Mouse (Mus musculus): ENCODE results near the gene Dixdc1. TPM values are rescaled to one million over a fixed set of nuclear protein-coding genes. Genes with fewer than 3 reads are reported as not detected.
A peak's percentile ranks its signal among the peaks of the same experiment; 100 is the strongest.

The Dixdc1 gene
- polyA plus RNA-seq, 1 experiment: 11.1 TPM

- TF ChIP-seq CTCF (IDR thresholded peaks at IDR 0.05; ENCODE audit: low read depth, low read length) (peak; percentile 78), POLR2A (IDR thresholded peaks at IDR 0.05; ENCODE audit: insufficient read depth, low read length) (no peak)
- Histone ChIP-seq H3K27me3 (ENCODE audit: control insufficient read depth, insufficient read depth, low read length, poor library complexity, severe bottlenecking) (0 out of 2 replicates have a peak, but pooled peaks cover 3% of the 10 kb centered on the region), H3K27ac (ENCODE audit: insufficient read depth, low read length) (no peak overlapping the region), H3K4me3 (ENCODE audit: low read depth, low read length) (no peak overlapping the region), H3K4me1 (ENCODE audit: control insufficient read depth, insufficient read depth, low read length) (peaks cover 5% of the 10 kb centered on the region), H3K9ac (ENCODE audit: low read depth, poor library complexity, severe bottlenecking) (no peak overlapping the region), H3K9me3 (replicated peaks; ENCODE audit: control insufficient read depth, insufficient read depth, low read length, poor library complexity, severe bottlenecking) (no peaks in the 10 kb centered on the region), H3K36me3 (ENCODE audit: control insufficient read depth, insufficient read depth, low read length, poor library complexity, severe bottlenecking) (no peaks in the 10 kb centered on the region)
Observed at GRCm38 (mm10) chr9:50693631-50694030, 45.7 kb downstream of the Dixdc1 start.

GRCm38 (mm10) chr9:50692626-50693580 is 46.4 kb downstream of the Dixdc1 start:
- H3K4me3 ChIP-seq (ENCODE audit: low read depth, low read length): no peak overlapping the region
- H3K27me3 ChIP-seq (ENCODE audit: control insufficient read depth, insufficient read depth, low read length, poor library complexity, severe bottlenecking): no peaks in the 10 kb centered on the region
- H3K4me1 ChIP-seq (ENCODE audit: control insufficient read depth, insufficient read depth, low read length): peaks cover 5% of the 10 kb centered on the region
- no peak overlapping the region for H3K27ac ChIP-seq (ENCODE audit: insufficient read depth, low read length)
- H3K9me3 ChIP-seq (replicated peaks; ENCODE audit: control insufficient read depth, insufficient read depth, low read length, poor library complexity, severe bottlenecking): no peaks in the 10 kb centered on the region
- no peak overlapping the region for H3K9ac ChIP-seq (ENCODE audit: low read depth, poor library complexity, severe bottlenecking)
- no peaks in the 10 kb centered on the region for H3K36me3 ChIP-seq (ENCODE audit: control insufficient read depth, insufficient read depth, low read length, poor library complexity, severe bottlenecking)
- TF ChIP-seq EP300 (IDR thresholded peaks at IDR 0.05; ENCODE audit: insufficient read depth, low read depth, low read length): no peak
- no peak for TF ChIP-seq CTCF (IDR thresholded peaks at IDR 0.05; ENCODE audit: low read depth, low read length)
- no peak for TF ChIP-seq POLR2A (IDR thresholded peaks at IDR 0.05; ENCODE audit: insufficient read depth, low read length)

- Histone ChIP-seq H3K4me3 (ENCODE audit: low read depth, low read length) (no peak overlapping the region), H3K9ac (ENCODE audit: low read depth, poor library complexity, severe bottlenecking) (no peak overlapping the region), H3K4me1 (ENCODE audit: control insufficient read depth, insufficient read depth, low read length) (peaks cover under 1% of the 10 kb centered on the region), H3K27me3 (ENCODE audit: control insufficient read depth, insufficient read depth, low read length, poor library complexity, severe bottlenecking) (no peaks in the 10 kb centered on the region), H3K27ac (ENCODE audit: insufficient read depth, low read length) (no peak overlapping the region), H3K9me3 (replicated peaks; ENCODE audit: control insufficient read depth, insufficient read depth, low read length, poor library complexity, severe bottlenecking) (no peaks in the 10 kb centered on the region), H3K36me3 (ENCODE audit: control insufficient read depth, insufficient read depth, low read length, poor library complexity, severe bottlenecking) (no peaks in the 10 kb centered on the region)
- TF ChIP-seq POLR2A (IDR thresholded peaks at IDR 0.05; ENCODE audit: insufficient read depth, low read length) (no peak), CTCF (IDR thresholded peaks at IDR 0.05; ENCODE audit: low read depth, low read length) (no peak), EP300 (IDR thresholded peaks at IDR 0.05; ENCODE audit: insufficient read depth, low read depth, low read length) (no peak)
Observed at GRCm38 (mm10) chr9:50686866-50687652, 52.3 kb downstream of the Dixdc1 start.

GRCm38 (mm10) chr9:50681727-50682126 is 57.6 kb downstream of the Dixdc1 start:
- Histone ChIP-seq H3K4me1 (ENCODE audit: control insufficient read depth, insufficient read depth, low read length) (no peaks in the 10 kb centered on the region), H3K9ac (ENCODE audit: low read depth, poor library complexity, severe bottlenecking) (no peak overlapping the region), H3K27ac (ENCODE audit: insufficient read depth, low read length) (no peak overlapping the region), H3K27me3 (ENCODE audit: control insufficient read depth, insufficient read depth, low read length, poor library complexity, severe bottlenecking) (no peaks in the 10 kb centered on the region), H3K9me3 (replicated peaks; ENCODE audit: control insufficient read depth, insufficient read depth, low read length, poor library complexity, severe bottlenecking) (no peaks in the 10 kb centered on the region), H3K36me3 (ENCODE audit: control insufficient read depth, insufficient read depth, low read length, poor library complexity, severe bottlenecking) (no peaks in the 10 kb centered on the region), H3K4me3 (ENCODE audit: low read depth, low read length) (no peak overlapping the region)
- no peak for TF ChIP-seq EP300 (IDR thresholded peaks at IDR 0.05; ENCODE audit: insufficient read depth, low read depth, low read length)
- no peak for TF ChIP-seq POLR2A (IDR thresholded peaks at IDR 0.05; ENCODE audit: insufficient read depth, low read length)
- TF ChIP-seq CTCF (IDR thresholded peaks at IDR 0.05; ENCODE audit: low read depth, low read length): no peak

- H3K36me3 ChIP-seq (ENCODE audit: control insufficient read depth, insufficient read depth, low read length, poor library complexity, severe bottlenecking): no peaks in the 10 kb centered on the region
- no peaks in the 10 kb centered on the region for H3K4me1 ChIP-seq (ENCODE audit: control insufficient read depth, insufficient read depth, low read length)
- H3K27ac ChIP-seq (ENCODE audit: insufficient read depth, low read length): no peak overlapping the region
- no peak for TF ChIP-seq CTCF (IDR thresholded peaks at IDR 0.05; ENCODE audit: low read depth, low read length)
- no peak for TF ChIP-seq EP300 (IDR thresholded peaks at IDR 0.05; ENCODE audit: insufficient read depth, low read depth, low read length)
- no peak for TF ChIP-seq POLR2A (IDR thresholded peaks at IDR 0.05; ENCODE audit: insufficient read depth, low read length)
- no peak overlapping the region for H3K4me3 ChIP-seq (ENCODE audit: low read depth, low read length)
- no peak overlapping the region for H3K9ac ChIP-seq (ENCODE audit: low read depth, poor library complexity, severe bottlenecking)
- no peaks in the 10 kb centered on the region for H3K9me3 ChIP-seq (replicated peaks; ENCODE audit: control insufficient read depth, insufficient read depth, low read length, poor library complexity, severe bottlenecking)
- no peaks in the 10 kb centered on the region for H3K27me3 ChIP-seq (ENCODE audit: control insufficient read depth, insufficient read depth, low read length, poor library complexity, severe bottlenecking)
Observed at GRCm38 (mm10) chr9:50679406-50679805, 59.9 kb downstream of the Dixdc1 start.
